Mouse (Mus musculus) intestine, embryonic 16.5 days (tissue): ENCODE data around the gene Metap1. TPM values are rescaled to one million over a fixed set of nuclear protein-coding genes. Genes with fewer than 3 reads are reported as not detected.
A peak's percentile ranks its signal among the peaks of the same experiment; 100 is the strongest.

Source experiments
- ATAC-seq: fragments of 200-750 bp; cut with Nextera tagmentation; 2 replicates; pipeline ENCODE4 v1.8.0; 2017; ENCODE audit warnings: moderate TSS enrichment, moderate library complexity
- H3K27ac ChIP-seq: fragments of 300-500 bp; sonication (generic); 2 replicates; pipeline ENCODE4 v1.5.1; 2014; ENCODE audit warnings: mild to moderate bottlenecking, low read length
- H3K27me3 ChIP-seq: fragments of 300-500 bp; sonication (generic); replicated peaks from 2 replicates; pipeline ENCODE4 v1.6.1; 2014; ENCODE audit warnings: low read length, control low read depth, mixed read lengths; ENCODE audit not compliant: control insufficient read depth, insufficient read depth
- H3K36me3 ChIP-seq: fragments of 300-500 bp; sonication (generic); 2 replicates; pipeline ENCODE4 v1.6.1; 2014; ENCODE audit warnings: low read length, control low read depth; ENCODE audit not compliant: control insufficient read depth, insufficient read depth
- H3K4me1 ChIP-seq: fragments of 300-500 bp; sonication (generic); 2 replicates; pipeline ENCODE4 v1.6.1; 2014; ENCODE audit warnings: low read length, control low read depth, mixed read lengths; ENCODE audit not compliant: control insufficient read depth, insufficient read depth
- H3K4me2 ChIP-seq: fragments of 300-500 bp; sonication (generic); 2 replicates; pipeline ENCODE4 v1.6.1; 2014; ENCODE audit warnings: low read depth, low read length, control low read depth
- H3K4me3 ChIP-seq: fragments of 300-500 bp; sonication (generic); 2 replicates; pipeline ENCODE4 v1.5.1; 2014; ENCODE audit warnings: mild to moderate bottlenecking, low read length
- H3K9ac ChIP-seq: fragments of 300-500 bp; sonication (generic); 2 replicates; pipeline ENCODE4 v1.6.1; 2014; ENCODE audit warnings: low read depth, low read length
- H3K9me3 ChIP-seq: fragments of 300-500 bp; sonication (generic); 2 replicates; pipeline ENCODE4 v1.6.1; 2016; ENCODE audit warnings: low read length, control low read depth; ENCODE audit not compliant: control insufficient read depth
- WGBS: fragments of 180-500 bp; shearing (Covaris S2); extraction: QIAGEN DNeasy Blood & Tissue Kit; methylation state at CpG from one replicate; pipeline ENCODE4 v1.1.7; 2014; 5-methylcytosine and 5-hydroxymethylcytosine counted together
- polyA plus RNA-seq: library from polyadenylated mRNA; unstranded; fragments of >200 nt; fragmentation: Nextera tagmentation; extraction: Ambion mirVana; gene quantifications from 2 replicates; pipeline ENCODE4 v1.2.1, GENCODE M21; 2015

Gene Metap1
- polyA plus RNA-seq, 1 experiment from 2014 or later = 49.7 TPM

GRCm38 (mm10) chr3:138461832-138462231 lies 27.5 kb downstream of the Metap1 start:
- no peak overlapping the region for H3K4me3 ChIP-seq
- peaks cover 24% of the 10 kb centered on the region for H3K36me3 ChIP-seq
- no peak for ATAC-seq
- H3K27me3 ChIP-seq = no peaks in the 10 kb centered on the region
- H3K9ac ChIP-seq = no peak overlapping the region
- H3K4me1 ChIP-seq = no peaks in the 10 kb centered on the region
- 86% methylated on average over 3 of the region's 3 CpGs for WGBS
- no peak overlapping the region for H3K4me2 ChIP-seq
- no peak overlapping the region for H3K27ac ChIP-seq
- H3K9me3 ChIP-seq = no peaks in the 10 kb centered on the region

GRCm38 (mm10) chr3:138460260-138460659 lies 29.1 kb downstream of the Metap1 start:
- Histone ChIP-seq H3K27ac (no peak overlapping the region), H3K4me2 (no peak overlapping the region), H3K36me3 (peaks cover 28% of the 10 kb centered on the region), H3K9ac (no peak overlapping the region), H3K4me3 (no peak overlapping the region), H3K9me3 (no peaks in the 10 kb centered on the region), H3K4me1 (no peaks in the 10 kb centered on the region), H3K27me3 (no peaks in the 10 kb centered on the region)
- WGBS = 85% methylated on average over 13 of the region's 13 CpGs
- ATAC-seq = no peak

DNA sequence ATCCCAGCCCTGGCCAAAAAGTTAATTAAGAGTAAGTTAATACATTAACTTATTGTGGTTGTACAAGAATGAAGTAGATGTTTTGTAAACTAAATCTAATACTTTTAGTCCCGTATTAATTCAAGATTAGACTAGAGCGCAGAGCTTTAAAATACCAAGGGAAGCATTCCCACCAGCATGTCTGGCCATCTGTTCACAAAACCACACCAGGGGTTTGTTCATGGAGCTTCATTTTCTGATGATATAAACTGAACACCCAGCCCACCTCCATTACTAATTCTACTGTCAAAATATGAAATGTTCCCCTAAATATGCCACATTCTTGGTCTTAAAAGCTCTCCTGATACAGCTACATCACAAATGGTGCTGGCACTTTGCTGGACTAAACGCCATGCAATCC lies 30.9 kb downstream of the Metap1 start:
- Histone ChIP-seq H3K4me3 (no peak overlapping the region), H3K9me3 (no peaks in the 10 kb centered on the region), H3K27me3 (no peaks in the 10 kb centered on the region), H3K27ac (no peak overlapping the region), H3K4me2 (no peak overlapping the region), H3K9ac (no peak overlapping the region), H3K4me1 (no peaks in the 10 kb centered on the region), H3K36me3 (peaks cover 28% of the 10 kb centered on the region)
- no peak for ATAC-seq
- WGBS = 97% methylated on average over 3 of the region's 3 CpGs

- Histone ChIP-seq H3K4me2 (no peak overlapping the region), H3K9me3 (no peaks in the 10 kb centered on the region), H3K27ac (no peak overlapping the region), H3K27me3 (no peaks in the 10 kb centered on the region), H3K36me3 (peaks cover 30% of the 10 kb centered on the region), H3K9ac (no peak overlapping the region), H3K4me3 (no peak overlapping the region), H3K4me1 (no peaks in the 10 kb centered on the region)
- WGBS = 86% methylated on average over 13 of the region's 13 CpGs
- ATAC-seq = no peak
These were observed 34.4 kb downstream of the Metap1 start for GRCm38 (mm10) chr3:138454711-138455435.

GRCm38 (mm10) chr3:138454234-138454633 lies 35.1 kb downstream of the Metap1 start:
- H3K4me2 ChIP-seq = no peak overlapping the region
- H3K9ac ChIP-seq = no peak overlapping the region
- H3K27me3 ChIP-seq = no peaks in the 10 kb centered on the region
- peaks cover 23% of the 10 kb centered on the region for H3K36me3 ChIP-seq
- H3K4me3 ChIP-seq = no peak overlapping the region
- no peak for ATAC-seq
- H3K4me1 ChIP-seq = no peaks in the 10 kb centered on the region
- WGBS = 92% methylated on average over 1 of the region's 1 CpGs
- H3K27ac ChIP-seq = no peak overlapping the region
- no peaks in the 10 kb centered on the region for H3K9me3 ChIP-seq

- H3K27ac ChIP-seq = no peak overlapping the region
- no peak overlapping the region for H3K4me2 ChIP-seq
- no peak for ATAC-seq
- H3K9me3 ChIP-seq = no peaks in the 10 kb centered on the region
- no peaks in the 10 kb centered on the region for H3K27me3 ChIP-seq
- H3K9ac ChIP-seq = no peak overlapping the region
- 80% methylated on average over 10 of the region's 10 CpGs for WGBS
- no peak overlapping the region for H3K4me3 ChIP-seq
- no peaks in the 10 kb centered on the region for H3K4me1 ChIP-seq
- peaks cover 17% of the 10 kb centered on the region for H3K36me3 ChIP-seq
These were observed 37.1 kb downstream of the Metap1 start for GRCm38 (mm10) chr3:138452169-138452568.

DNA sequence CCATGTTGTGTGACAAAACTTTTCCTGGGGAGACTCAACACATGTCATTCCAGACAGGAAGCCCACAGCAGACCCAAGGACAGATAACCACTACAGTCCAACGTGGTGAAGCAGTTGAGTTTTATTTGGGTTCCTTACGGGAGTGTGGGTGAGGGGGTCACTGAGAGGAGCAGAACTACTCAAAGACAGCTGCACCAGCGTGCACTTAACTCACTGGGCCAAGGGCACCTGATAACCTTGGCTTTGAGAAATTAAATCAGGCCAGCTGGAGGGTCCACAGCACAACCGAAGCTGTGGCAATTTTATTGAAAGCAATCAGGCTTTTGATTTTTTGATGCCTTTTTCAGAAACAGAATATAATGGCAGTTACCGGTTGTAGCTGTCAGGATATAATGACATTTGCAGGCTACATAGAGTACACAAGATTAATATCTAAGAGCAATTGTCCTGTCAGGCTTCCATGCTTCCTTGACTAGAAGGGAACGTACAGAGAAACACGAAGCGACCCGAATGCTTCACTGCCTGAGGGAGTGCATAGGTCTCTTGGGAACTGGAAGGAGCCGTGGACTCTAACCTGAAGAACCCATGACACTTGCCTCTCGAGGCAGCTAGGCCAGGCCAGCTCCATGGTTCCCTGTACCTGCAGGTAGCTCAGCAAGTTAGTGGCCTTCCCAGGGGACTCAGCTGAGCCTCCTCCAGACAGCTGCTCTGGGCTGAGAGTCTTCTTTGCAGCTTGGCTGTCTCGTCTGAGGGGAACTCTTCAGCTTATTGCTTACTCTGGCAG lies 41.0 kb downstream of the Metap1 start:
- ATAC-seq = peak; percentile 47; the same call in 1 of the 2 replicates
- no peak overlapping the region for H3K4me2 ChIP-seq
- WGBS = 75% methylated on average over 12 of the region's 12 CpGs

GRCm38 (mm10) chr3:138443465-138443771 lies 45.9 kb downstream of the Metap1 start:
- Histone ChIP-seq H3K4me1 (peaks cover 4% of the 10 kb centered on the region; the same call in 1 of the 2 replicates), H3K9ac (peak overlapping the region; percentile 97), H3K4me2 (peak overlapping the region; percentile 52), H3K9me3 (no peaks in the 10 kb centered on the region), H3K36me3 (no peaks in the 10 kb centered on the region), H3K27ac (peak overlapping the region; percentile 75; the same call in 1 of the 2 replicates), H3K4me3 (peak overlapping the region; percentile 89), H3K27me3 (no peaks in the 10 kb centered on the region)
- 2% methylated on average over 9 of the region's 9 CpGs for WGBS
- ATAC-seq = no peak

More for the DNA sequence above, 41.0 kb downstream of the Metap1 start:
- no peak overlapping the region for H3K9ac ChIP-seq
- H3K36me3 ChIP-seq = peaks cover 8% of the 10 kb centered on the region
- H3K9me3 ChIP-seq = no peaks in the 10 kb centered on the region
- H3K27me3 ChIP-seq = no peaks in the 10 kb centered on the region
- no peak overlapping the region for H3K4me3 ChIP-seq
- no peak overlapping the region for H3K27ac ChIP-seq
- H3K4me1 ChIP-seq = peaks cover 4% of the 10 kb centered on the region; the same call in 1 of the 2 replicates

- Histone ChIP-seq H3K9me3 (no peaks in the 10 kb centered on the region), H3K4me1 (peaks cover 4% of the 10 kb centered on the region; the same call in 1 of the 2 replicates), H3K27ac (peak within 1 kb of the TSS; percentile 84), H3K9ac (peak within 1 kb of the TSS; percentile 97), H3K4me3 (peak within 1 kb of the TSS; percentile 89), H3K36me3 (no peaks in the 10 kb centered on the region), H3K4me2 (peak within 1 kb of the TSS; percentile 93), H3K27me3 (no peaks in the 10 kb centered on the region)
- WGBS = under 1% methylated on average over 85 of the region's 86 CpGs
- ATAC-seq = peak; percentile 98
These were observed 46.5 kb downstream of the Metap1 start, which contains the start of gene Adh5 for GRCm38 (mm10) chr3:138442612-138443464. Gene Adh5, plus strand, starts transcription at chr3:138443093.
